Mouse (Mus musculus): ENCODE data around the gene Gm11939. TPM values are rescaled to one million over a fixed set of nuclear protein-coding genes. Genes with fewer than 3 reads are reported as not detected.
"Not testable (repeated sequence)": the region's sequence is repeated elsewhere in the genome, so short reads cannot be mapped to it uniquely, and the experiment has no call there.

Gm11939 gene
- polyA plus RNA-seq (2012; fragmentation: generic; extraction: Trizol) = not detected
- long read RNA-seq, experiment 1 = 0 reads
- long read RNA-seq, experiment 2 = 0 reads

DNA sequence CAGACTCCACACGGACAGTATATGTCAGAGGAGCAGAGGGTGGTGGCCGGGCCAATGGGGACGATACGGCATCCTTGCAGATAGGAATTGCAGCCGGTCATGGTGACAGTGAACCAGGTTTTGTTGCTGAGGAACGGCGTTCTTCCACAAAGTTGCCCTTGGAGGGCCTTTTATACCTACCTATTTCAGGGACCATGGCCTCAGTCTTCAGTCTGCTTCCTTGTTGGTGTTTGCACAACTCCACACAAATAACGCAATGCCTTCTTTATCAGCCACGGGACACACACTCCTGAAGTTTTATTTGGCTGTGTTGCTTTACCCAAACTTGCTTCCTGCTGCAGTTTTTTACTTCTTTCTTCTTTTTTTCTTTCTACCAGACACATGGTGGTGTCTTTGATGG, at the start of gene Gm11939:
TSS of gene Gm11939 (minus strand) at position 101 of the 400 bp plus-strand sequence.
- Histone ChIP-seq H3K4me3 (ENCODE audit: insufficient read depth, poor library complexity, severe bottlenecking) (no peak within 1 kb of the TSS), H3K27me3 (ENCODE audit: control insufficient read depth, insufficient read depth, insufficient read length) (no peaks in the 10 kb centered on the region), H3ac (ENCODE audit: control insufficient read depth, insufficient read length, low read depth) (no peak within 1 kb of the TSS), H3K79me2 (ENCODE audit: control insufficient read depth, insufficient read depth) (no peaks in the 10 kb centered on the region), H3K36me3 (ENCODE audit: control insufficient read depth, insufficient read depth) (no peaks in the 10 kb centered on the region), H3K79me3 (ENCODE audit: low read depth) (no peaks in the 10 kb centered on the region)
- no peak for TF ChIP-seq USF1 (IDR thresholded peaks at IDR 0.05; ENCODE audit: low read depth)
- TF ChIP-seq CTCF (IDR thresholded peaks at IDR 0.05; ENCODE audit: control insufficient read depth, insufficient read depth, insufficient read length) = no peak
- TF ChIP-seq MYOG (IDR thresholded peaks at IDR 0.05; ENCODE audit: control insufficient read depth, extremely low read depth, insufficient read length) = no peak
- no peak for TF ChIP-seq CEBPB (IDR thresholded peaks at IDR 0.05; ENCODE audit: low read depth)
- TF ChIP-seq FOSL1 (IDR thresholded peaks at IDR 0.05; ENCODE audit: insufficient read depth, low read length, poor library complexity, severe bottlenecking) = no peak
- TF ChIP-seq MAX (IDR thresholded peaks at IDR 0.05) = no peak
- no peak for TF ChIP-seq MYOD1 (IDR thresholded peaks at IDR 0.05; ENCODE audit: control insufficient read depth, insufficient read length, low read depth)

DNA sequence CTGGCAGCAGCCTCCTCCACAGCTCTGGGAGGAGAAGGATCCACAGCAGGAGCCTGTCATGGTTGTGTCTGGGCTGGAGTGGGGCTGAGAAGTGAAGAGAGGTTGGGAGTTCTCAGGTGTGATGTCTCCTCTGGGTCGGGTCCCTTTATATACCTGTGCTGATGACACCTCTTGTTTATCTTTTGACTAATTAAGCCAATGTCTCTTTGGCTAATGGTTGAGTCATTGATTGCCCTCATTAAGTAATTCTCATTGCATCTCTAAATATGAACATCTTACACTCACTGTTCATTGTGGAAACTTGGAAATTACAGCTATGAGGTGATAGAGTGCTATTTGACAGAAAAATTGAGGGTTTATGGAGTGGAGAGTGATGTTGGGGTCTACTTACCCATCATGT, 43.9 kb upstream of the Gm11939 start, which contains the start of gene Gm11938:
TSS of gene Gm11938 (minus strand) at position 101 of the 400 bp plus-strand sequence.
- H3K79me3 ChIP-seq (ENCODE audit: low read depth); H3ac ChIP-seq (ENCODE audit: control insufficient read depth, insufficient read length, low read depth); H3K79me2 ChIP-seq (ENCODE audit: control insufficient read depth, insufficient read depth); H3K36me3 ChIP-seq (ENCODE audit: control insufficient read depth, insufficient read depth); H3K27me3 ChIP-seq (ENCODE audit: control insufficient read depth, insufficient read depth, insufficient read length); H3K4me3 ChIP-seq (ENCODE audit: insufficient read depth, poor library complexity, severe bottlenecking): not testable (repeated sequence)

DNA sequence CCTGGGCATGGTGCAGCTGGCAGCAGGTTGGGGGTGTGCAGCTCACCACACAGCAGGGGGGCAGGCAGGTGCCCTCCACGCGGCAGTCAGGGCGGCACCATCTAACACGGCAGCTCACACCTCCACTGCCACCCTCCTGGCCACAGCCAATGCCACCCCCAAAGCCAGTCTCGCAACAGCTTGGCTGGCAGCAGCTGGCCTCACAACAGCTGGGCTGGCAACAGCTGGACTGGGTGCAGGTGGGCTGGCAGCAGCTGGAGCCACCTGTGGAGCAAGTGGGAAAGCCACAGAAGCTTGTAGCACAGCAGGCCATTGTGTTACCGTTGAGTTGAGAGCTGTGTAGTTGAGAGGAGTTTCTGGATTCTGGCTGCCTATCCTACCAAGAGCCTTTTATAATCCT, 38.5 kb upstream of the Gm11939 start, which contains the start of gene Krtap9-3:
TSS of gene Krtap9-3 (minus strand) at position 364 of the 400 bp plus-strand sequence.
- not testable (repeated sequence) for H3K4me3 ChIP-seq (ENCODE audit: insufficient read depth, poor library complexity, severe bottlenecking); H3K79me3 ChIP-seq (ENCODE audit: low read depth)
- peak; percentile 88 for TF ChIP-seq MYOD1 (IDR thresholded peaks at IDR 0.05; ENCODE audit: control insufficient read depth, insufficient read length, low read depth)

DNA sequence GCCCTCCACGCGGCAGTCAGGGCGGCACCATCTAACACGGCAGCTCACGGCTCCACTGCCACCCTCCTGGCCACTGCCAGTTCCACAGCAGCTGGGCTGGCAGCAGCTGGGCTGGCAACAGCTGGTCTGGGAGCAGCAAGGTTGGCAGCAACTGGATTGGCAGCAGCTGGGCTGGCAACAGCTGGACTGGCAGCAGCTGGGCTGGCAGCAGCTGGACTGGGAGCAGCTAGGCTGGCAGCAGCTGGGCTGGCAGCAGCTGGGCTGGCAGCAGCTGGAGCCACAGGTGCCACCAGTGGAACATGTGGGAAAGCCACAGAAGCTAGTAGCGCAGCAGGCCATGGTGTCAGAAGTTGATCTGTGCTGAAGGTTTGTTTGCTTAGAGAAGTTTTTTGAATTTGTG, 31.7 kb upstream of the Gm11939 start, which contains the start of gene Krtap1-3:
TSS of gene Krtap1-3 (minus strand) at position 359 of the 400 bp plus-strand sequence.
- H3ac ChIP-seq (ENCODE audit: control insufficient read depth, insufficient read length, low read depth) = no peak within 1 kb of the TSS
- H3K79me3 ChIP-seq (ENCODE audit: low read depth) = no peaks in the 10 kb centered on the region
- TF ChIP-seq CTCF (IDR thresholded peaks at IDR 0.05; ENCODE audit: control insufficient read depth, insufficient read depth, insufficient read length) (no peak), MYOG (IDR thresholded peaks at IDR 0.05; ENCODE audit: control insufficient read depth, extremely low read depth, insufficient read length) (no peak), CEBPB (IDR thresholded peaks at IDR 0.05; ENCODE audit: low read depth) (no peak), USF1 (IDR thresholded peaks at IDR 0.05; ENCODE audit: low read depth) (no peak), MYOD1 (IDR thresholded peaks at IDR 0.05; ENCODE audit: control insufficient read depth, insufficient read length, low read depth) (peak; percentile 96), FOSL1 (IDR thresholded peaks at IDR 0.05; ENCODE audit: insufficient read depth, low read length, poor library complexity, severe bottlenecking) (no peak)
- H3K36me3 ChIP-seq (ENCODE audit: control insufficient read depth, insufficient read depth) = no peaks in the 10 kb centered on the region
- H3K27me3 ChIP-seq (ENCODE audit: control insufficient read depth, insufficient read depth, insufficient read length) = no peaks in the 10 kb centered on the region
- H3K4me3 ChIP-seq (ENCODE audit: insufficient read depth, poor library complexity, severe bottlenecking) = no peak within 1 kb of the TSS
- H3K79me2 ChIP-seq (ENCODE audit: control insufficient read depth, insufficient read depth) = no peaks in the 10 kb centered on the region

More for the DNA sequence above, 38.5 kb upstream of the Gm11939 start, which contains the start of gene Krtap9-3:
- H3K27me3 ChIP-seq (ENCODE audit: control insufficient read depth, insufficient read depth, insufficient read length); H3ac ChIP-seq (ENCODE audit: control insufficient read depth, insufficient read length, low read depth); H3K79me2 ChIP-seq (ENCODE audit: control insufficient read depth, insufficient read depth); H3K36me3 ChIP-seq (ENCODE audit: control insufficient read depth, insufficient read depth): not testable (repeated sequence)

DNA sequence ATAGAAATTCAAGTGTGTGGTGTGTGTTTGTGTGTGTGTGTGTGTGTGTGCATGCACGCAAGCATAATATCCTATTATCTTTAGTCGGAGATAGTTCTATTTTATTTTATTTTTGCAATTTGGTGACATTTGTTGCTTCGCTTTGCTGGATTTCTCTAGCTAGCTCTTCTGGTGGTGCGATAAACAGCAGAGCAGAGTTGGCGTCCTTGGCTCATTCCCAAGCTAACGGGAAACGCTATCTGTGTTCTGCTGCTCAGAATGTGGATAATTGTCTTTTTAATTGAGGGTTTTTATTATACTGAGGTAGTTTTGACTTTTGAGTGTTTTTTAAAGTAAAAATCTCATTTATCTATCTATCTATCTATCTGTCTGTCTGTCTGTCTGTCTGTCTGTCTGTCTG, 25.8 kb upstream of the Gm11939 start:
- Histone ChIP-seq H3K27me3 (ENCODE audit: control insufficient read depth, insufficient read depth, insufficient read length) (no peaks in the 10 kb centered on the region), H3K4me3 (ENCODE audit: insufficient read depth, poor library complexity, severe bottlenecking) (no peak overlapping the region), H3ac (ENCODE audit: control insufficient read depth, insufficient read length, low read depth) (no peak overlapping the region), H3K79me2 (ENCODE audit: control insufficient read depth, insufficient read depth) (no peaks in the 10 kb centered on the region), H3K36me3 (ENCODE audit: control insufficient read depth, insufficient read depth) (no peaks in the 10 kb centered on the region), H3K79me3 (ENCODE audit: low read depth) (no peaks in the 10 kb centered on the region)
- TF ChIP-seq CEBPB (IDR thresholded peaks at IDR 0.05; ENCODE audit: low read depth) (no peak), CTCF (IDR thresholded peaks at IDR 0.05; ENCODE audit: control insufficient read depth, insufficient read depth, insufficient read length) (no peak), FOSL1 (IDR thresholded peaks at IDR 0.05; ENCODE audit: insufficient read depth, low read length, poor library complexity, severe bottlenecking) (no peak), MAX (IDR thresholded peaks at IDR 0.05) (no peak), MYOD1 (IDR thresholded peaks at IDR 0.05; ENCODE audit: control insufficient read depth, insufficient read length, low read depth) (no peak), USF1 (IDR thresholded peaks at IDR 0.05; ENCODE audit: low read depth) (no peak), MYOG (IDR thresholded peaks at IDR 0.05; ENCODE audit: control insufficient read depth, extremely low read depth, insufficient read length) (no peak)

DNA sequence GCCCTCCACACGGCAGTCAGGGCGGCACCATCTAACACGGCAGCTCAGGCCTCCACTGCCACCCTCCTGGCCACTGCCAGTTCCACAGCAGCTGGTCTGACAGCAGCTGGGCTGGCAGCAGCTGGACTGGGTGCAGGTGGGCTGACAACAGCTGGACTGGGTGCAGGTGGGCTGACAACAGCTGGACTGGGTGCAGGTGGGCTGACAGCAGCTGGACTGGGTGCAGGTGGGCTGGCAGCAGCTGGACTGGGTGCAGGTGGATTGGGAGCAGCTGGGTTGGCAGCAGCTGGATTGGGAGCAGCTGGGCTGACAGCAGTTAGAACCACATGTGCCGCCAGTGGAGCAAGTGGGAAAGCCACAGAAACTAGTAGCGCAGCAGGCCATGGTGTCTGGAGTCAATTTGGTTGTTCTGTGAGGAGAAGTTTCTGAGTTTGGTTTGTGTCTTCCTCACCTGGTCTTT, 24.0 kb upstream of the Gm11939 start, which contains the start of gene Krtap1-4:
TSS of gene Krtap1-4 (minus strand) at position 410 of the 460 bp plus-strand sequence.
- TF ChIP-seq CEBPB (IDR thresholded peaks at IDR 0.05; ENCODE audit: low read depth) = no peak
- TF ChIP-seq MYOD1 (IDR thresholded peaks at IDR 0.05; ENCODE audit: control insufficient read depth, insufficient read length, low read depth) = peak; percentile 71

More for the DNA sequence above, 24.0 kb upstream of the Gm11939 start, which contains the start of gene Krtap1-4:
- Histone ChIP-seq H3K4me3 (ENCODE audit: insufficient read depth, poor library complexity, severe bottlenecking) (no peak within 1 kb of the TSS), H3K79me2 (ENCODE audit: control insufficient read depth, insufficient read depth) (no peaks in the 10 kb centered on the region), H3K79me3 (ENCODE audit: low read depth) (no peaks in the 10 kb centered on the region), H3K36me3 (ENCODE audit: control insufficient read depth, insufficient read depth) (no peaks in the 10 kb centered on the region), H3K27me3 (ENCODE audit: control insufficient read depth, insufficient read depth, insufficient read length) (no peaks in the 10 kb centered on the region), H3ac (ENCODE audit: control insufficient read depth, insufficient read length, low read depth) (no peak within 1 kb of the TSS)

Measured in C2C12 (cell line).